11 mouse cellular contexts compared by ENCODE assay signal in the genomic region with DNA sequence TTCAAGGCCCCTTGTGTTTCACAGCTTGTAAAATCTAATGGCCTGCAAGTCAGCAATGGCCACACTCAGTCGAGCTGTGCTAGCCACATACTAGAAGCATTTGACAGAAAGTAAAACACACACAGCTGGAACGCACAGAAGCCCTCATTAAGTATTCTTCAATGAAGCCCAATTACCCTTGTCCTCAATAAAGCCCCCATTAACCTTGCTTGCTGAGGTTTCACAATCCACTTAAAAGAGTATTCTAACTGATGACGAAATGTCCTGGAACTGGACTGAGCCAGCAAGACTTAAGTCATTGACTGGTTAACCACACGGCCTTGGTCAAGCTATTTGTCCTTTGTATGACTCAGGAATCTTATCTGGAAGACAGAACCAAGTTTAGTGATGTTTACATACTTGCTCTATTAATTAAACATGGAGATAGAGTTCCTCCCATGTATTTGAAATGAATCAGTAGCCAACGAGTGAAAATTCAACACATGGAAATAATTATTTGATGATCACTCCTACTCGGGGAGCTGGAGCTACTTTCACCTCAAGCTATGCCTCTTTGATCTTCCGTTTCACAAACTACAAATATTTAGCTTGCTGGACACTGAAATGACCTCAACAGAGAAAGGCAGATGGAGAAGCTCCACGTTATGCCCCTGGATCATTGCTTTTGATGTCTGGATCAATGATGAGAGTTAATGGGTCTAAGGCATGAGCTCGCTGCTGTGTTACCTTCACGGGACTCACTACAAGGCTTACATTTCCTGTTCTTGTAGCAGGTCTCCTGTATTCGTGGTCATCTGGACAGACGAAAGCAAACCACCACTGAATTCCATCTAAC.
A peak's percentile ranks its signal among the peaks of the same experiment; 100 is the strongest.
DNase-seq lines count a peak whose midpoint lies in the region; ATAC-seq and TF ChIP-seq lines count a peak whose summit lies in the region.
"Had no signal": no experiment of that assay in that cellular context is flagged by ENCODE, and none has a peak within 500 bp of the region (broad histone marks: within the 10 kb centered on the region; RNA-seq: fewer than 3 reads in every experiment).

No protein-coding gene starts in this region.

- peak; percentile 28; the same call in 1 of the 2 replicates for ATAC-seq in liver, embryonic 12.5 days
- no peak for ATAC-seq in stomach, embryonic 15.5 days (ENCODE audit: insufficient read depth, low FRiP score, low read depth)

- H3K36me3 ChIP-seq in liver, embryonic 12.5 days: no peaks in the 10 kb centered on the region
- H3K36me3 ChIP-seq in stomach, embryonic 15.5 days: no peaks in the 10 kb centered on the region
- H3K36me3 ChIP-seq: embryonic facial prominence, embryonic 13.5 days; heart, embryonic 15.5 days had no signal

- no peak overlapping the region for H3K9ac ChIP-seq in liver, embryonic 12.5 days
- no peak overlapping the region for H3K9ac ChIP-seq in stomach, embryonic 15.5 days
- H3K9ac ChIP-seq: embryonic facial prominence, embryonic 13.5 days; heart, embryonic 15.5 days had no signal

- 61% methylated on average over 12 of the region's 12 CpGs for WGBS in liver, embryonic 12.5 days (ENCODE audit: insufficient replicate concordance)
- 43% methylated on average over 12 of the region's 12 CpGs for WGBS in stomach, embryonic 15.5 days

- TF ChIP-seq CTCF in layer of hippocampus, adult 2 months (conservative IDR thresholded peaks at IDR 0.05): no peak
- no peak for TF ChIP-seq CTCF in brain, embryonic 14.5 days (IDR thresholded peaks at IDR 0.05; ENCODE audit: borderline replicate concordance, extremely low read depth, insufficient read depth, insufficient read length)

- 0 out of 2 replicates have a peak overlapping the region, but pooled peaks have one; percentile 1 for H3K4me2 ChIP-seq in liver, embryonic 12.5 days
- H3K4me2 ChIP-seq in stomach, embryonic 15.5 days: peak overlapping the region; percentile 10; the same call in 1 of the 2 replicates
- H3K4me2 ChIP-seq: embryonic facial prominence, embryonic 13.5 days; heart, embryonic 15.5 days had no signal

- H3K27ac ChIP-seq in layer of hippocampus, adult 2 months: peak overlapping the region; percentile 1; the same call in 1 of the 2 replicates
- H3K27ac ChIP-seq in liver, embryonic 12.5 days: 0 out of 2 replicates have a peak overlapping the region, but pooled peaks have one; percentile 43
- peak overlapping the region; percentile 45 for H3K27ac ChIP-seq in stomach, embryonic 15.5 days
- H3K27ac ChIP-seq: embryonic facial prominence, embryonic 13.5 days; heart, embryonic 15.5 days had no signal

- no peaks in the 10 kb centered on the region for H3K27me3 ChIP-seq in liver, embryonic 12.5 days (replicated peaks)
- H3K27me3 ChIP-seq in stomach, embryonic 15.5 days (replicated peaks): no peaks in the 10 kb centered on the region
- H3K27me3 ChIP-seq: embryonic facial prominence, embryonic 13.5 days; heart, embryonic 15.5 days; megakaryocyte, embryonic 14.5 days had no signal

- H3K9me3 ChIP-seq in liver, embryonic 12.5 days (replicated peaks): no peaks in the 10 kb centered on the region
- no peaks in the 10 kb centered on the region for H3K9me3 ChIP-seq in stomach, embryonic 15.5 days
- H3K9me3 ChIP-seq: embryonic facial prominence, embryonic 13.5 days; heart, embryonic 15.5 days; megakaryocyte, embryonic 14.5 days had no signal

- no peak for DNase-seq in layer of hippocampus, adult 2 months (ENCODE audit: low spot score in 2 of 2)
- no peak for DNase-seq in layer of hippocampus, postnatal 36 days
- DNase-seq in brain, embryonic 14.5 days (ENCODE audit: low read depth): peak; percentile 65
- DNase-seq in left cerebral cortex, postnatal 10 days (ENCODE audit: extremely low spot score in 1 of 2, low spot score in 2 of 2): no peak
- no peak for DNase-seq in cerebellum, postnatal 25 days
- DNase-seq in left cerebral cortex, postnatal 25 days (ENCODE audit: low spot score in 2 of 2): no peak

- intact Hi-C loops in left cerebral cortex, postnatal 10 days (cut with DNase I): no loop called here
- intact Hi-C loops in left cerebral cortex, postnatal 25 days (cut with DNase I): loop anchor here (5.0 kb wide), 2 partner anchors 68 to 137 kb away; a partner anchor contains a TSS

- peaks cover 56% of the 10 kb centered on the region for H3K4me1 ChIP-seq in liver, embryonic 12.5 days
- H3K4me1 ChIP-seq in stomach, embryonic 15.5 days: 0 out of 2 replicates have a peak, but pooled peaks cover 6% of the 10 kb centered on the region

- H3K4me3 ChIP-seq in layer of hippocampus, adult 2 months: no peak overlapping the region
- no peak overlapping the region for H3K4me3 ChIP-seq in liver, embryonic 12.5 days
- no peak overlapping the region for H3K4me3 ChIP-seq in stomach, embryonic 15.5 days (replicated peaks)
- H3K4me3 ChIP-seq: embryonic facial prominence, embryonic 13.5 days; heart, embryonic 15.5 days had no signal

- TF ChIP-seq POLR2A in brain, embryonic 14.5 days (IDR thresholded peaks at IDR 0.05; ENCODE audit: borderline replicate concordance, extremely low read depth, insufficient read depth, insufficient read length, poor library complexity, severe bottlenecking): no peak
